14 mouse cellular contexts compared by ENCODE assay signal in the genomic region with DNA sequence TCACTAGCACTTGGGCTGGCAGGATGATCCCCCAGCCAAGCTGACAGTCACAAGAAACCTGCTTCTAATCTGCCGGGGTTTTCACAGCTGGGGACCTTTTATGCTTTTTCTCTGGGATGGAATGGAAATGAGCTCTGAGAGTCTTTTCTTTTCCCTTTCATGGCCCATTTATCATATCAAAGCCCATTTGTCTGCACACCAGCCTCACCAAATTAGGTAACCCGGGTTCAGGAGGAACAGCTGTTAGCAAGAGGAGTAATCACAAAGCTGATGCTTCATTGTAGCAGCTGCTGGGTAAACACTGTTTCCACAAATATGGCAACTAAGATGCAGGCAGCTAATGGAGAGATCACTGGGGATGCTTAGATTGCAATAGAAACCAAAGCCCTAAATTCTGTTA. TPM values are rescaled to one million over a fixed set of nuclear protein-coding genes. Genes with fewer than 3 reads are reported as not detected.
A peak's percentile ranks its signal among the peaks of the same experiment; 100 is the strongest.
DNase-seq lines count a peak whose midpoint lies in the region; ATAC-seq and TF ChIP-seq lines count a peak whose summit lies in the region.
"Had no signal": no experiment of that assay in that cellular context is flagged by ENCODE, and none has a peak within 500 bp of the region (broad histone marks: within the 10 kb centered on the region; RNA-seq: fewer than 3 reads in every experiment).

No protein-coding gene starts in this region.

- no peak for ATAC-seq in kidney, postnatal 0 days (replicated peaks; ENCODE audit: low FRiP score, low read depth)
- peak; percentile 63; the same call in 1 of the 2 replicates for ATAC-seq in forebrain, embryonic 11.5 days (replicated peaks; ENCODE audit: low FRiP score)

- H3K4me3 ChIP-seq in kidney, postnatal 0 days (replicated peaks; ENCODE audit: low read depth, low read length): no peak overlapping the region
- no peak overlapping the region for H3K4me3 ChIP-seq in forebrain, embryonic 11.5 days (ENCODE audit: low read depth, low read length)
- H3K4me3 ChIP-seq: embryonic facial prominence, embryonic 12.5 days; gastrocnemius, adult 2 months; heart, embryonic 13.5 days; stomach, embryonic 15.5 days had no signal

- WGBS in kidney, postnatal 0 days: 3% methylated on average over 2 of the region's 2 CpGs
- WGBS in forebrain, embryonic 11.5 days: 3% methylated on average over 2 of the region's 2 CpGs

- H3K9me3 ChIP-seq in kidney, postnatal 0 days (replicated peaks; ENCODE audit: low read length): no peaks in the 10 kb centered on the region
- H3K9me3 ChIP-seq in forebrain, embryonic 11.5 days (ENCODE audit: control insufficient read depth, low read length): no peaks in the 10 kb centered on the region
- H3K9me3 ChIP-seq: embryonic facial prominence, embryonic 12.5 days; heart, embryonic 13.5 days; stomach, embryonic 15.5 days had no signal

- H3K9ac ChIP-seq in kidney, postnatal 0 days (ENCODE audit: low read depth, low read length): no peak overlapping the region
- no peak overlapping the region for H3K9ac ChIP-seq in forebrain, embryonic 11.5 days (ENCODE audit: low read length)
- H3K9ac ChIP-seq: embryonic facial prominence, embryonic 12.5 days; heart, embryonic 13.5 days; stomach, embryonic 15.5 days had no signal

- no peak overlapping the region for H3K27ac ChIP-seq in kidney, postnatal 0 days
- H3K27ac ChIP-seq in forebrain, embryonic 11.5 days (ENCODE audit: low read depth, low read length): no peak overlapping the region
- H3K27ac ChIP-seq: embryonic facial prominence, embryonic 12.5 days; gastrocnemius, adult 2 months; heart, embryonic 13.5 days; stomach, embryonic 15.5 days had no signal

- H3K36me3 ChIP-seq in kidney, postnatal 0 days (ENCODE audit: insufficient read depth, low read length): no peaks in the 10 kb centered on the region
- no peaks in the 10 kb centered on the region for H3K36me3 ChIP-seq in forebrain, embryonic 11.5 days (ENCODE audit: control insufficient read depth, insufficient read depth, low read length)
- H3K36me3 ChIP-seq: embryonic facial prominence, embryonic 12.5 days; heart, embryonic 13.5 days; stomach, embryonic 15.5 days had no signal

- H3K4me2 ChIP-seq in kidney, postnatal 0 days (ENCODE audit: low read length): no peak overlapping the region
- no peak overlapping the region for H3K4me2 ChIP-seq in forebrain, embryonic 11.5 days (ENCODE audit: low read depth, low read length, severe bottlenecking)
- H3K4me2 ChIP-seq: embryonic facial prominence, embryonic 12.5 days; heart, embryonic 13.5 days; stomach, embryonic 15.5 days had no signal

- TF ChIP-seq CTCF in kidney, postnatal 0 days (IDR thresholded peaks at IDR 0.05; ENCODE audit: low read depth): no peak

- peak; percentile 18 for DNase-seq in kidney, postnatal 0 days (ENCODE audit: low spot score)
- DNase-seq in kidney, adult 9 months: no peak
- DNase-seq in forebrain, embryonic 11.5 days (ENCODE audit: low spot score): peak; percentile 55
- DNase-seq in mesoderm, embryonic 11.5 days (ENCODE audit: low read depth, low spot score): peak; percentile 68
- peak; percentile 67 for DNase-seq in retina, embryonic 14.5 days (ENCODE audit: low spot score)
- DNase-seq in gastrocnemius, postnatal 14 days: no peak
- DNase-seq in thymus, postnatal 14 days: no peak
- DNase-seq in left cerebral cortex, postnatal 25 days (ENCODE audit: low spot score in 2 of 2): no peak
- DNase-seq: adrenal gland, adult 2 months; gastrocnemius, adult 2 months; lung, postnatal 10 days had no signal

- no peaks in the 10 kb centered on the region for H3K4me1 ChIP-seq in kidney, postnatal 0 days (replicated peaks; ENCODE audit: insufficient read depth, low read length)
- H3K4me1 ChIP-seq in forebrain, embryonic 11.5 days (replicated peaks; ENCODE audit: control insufficient read depth, insufficient read depth, low read length): peaks cover 8% of the 10 kb centered on the region; the same call in 1 of the 2 replicates
- H3K4me1 ChIP-seq: heart, embryonic 13.5 days; stomach, embryonic 15.5 days had no signal

- intact Hi-C loops in gastrocnemius, postnatal 14 days (cut with DNase I; ENCODE audit: low total_unique reads): no loop called here
- intact Hi-C loops in left cerebral cortex, postnatal 25 days (cut with DNase I): no loop called here

- no peaks in the 10 kb centered on the region for H3K27me3 ChIP-seq in kidney, postnatal 0 days (ENCODE audit: insufficient read depth, low read length)
- no peaks in the 10 kb centered on the region for H3K27me3 ChIP-seq in forebrain, embryonic 11.5 days (ENCODE audit: control insufficient read depth, insufficient read depth, low read length)
- H3K27me3 ChIP-seq: embryonic facial prominence, embryonic 12.5 days; heart, embryonic 13.5 days; stomach, embryonic 15.5 days had no signal

RNA-seq across cellular contexts. Expression of a gene that starts 17.3 kb away (rescaled TPM):
- polyA plus RNA-seq in kidney, postnatal 0 days (2015; fragmentation: Nextera tagmentation; extraction: Ambion mirVana): 25.5 and 28.1 TPM in 2 replicates
- 9.5 and 10.6 TPM in 2 replicates for polyA plus RNA-seq in forebrain, embryonic 11.5 days (2014; fragmentation: Nextera tagmentation; extraction: Ambion mirVana)
- total RNA-seq in gastrocnemius, postnatal 14 days (2021): 10 to 100 TPM; 25.2 to 27.2 TPM
- 1 to 10 TPM; 4.2 to 4.8 TPM for total RNA-seq in left cerebral cortex, postnatal 25 days (2021)

Comparison
In these comparisons a context has a peak if more than half of its experiments do, and no peak if none do; other contexts are left out.
1. DNase-seq: peak in kidney, postnatal 0 days (single experiment), forebrain, embryonic 11.5 days (single experiment), mesoderm, embryonic 11.5 days (single experiment) and retina, embryonic 14.5 days (single experiment); none in kidney, adult 9 months (single experiment), gastrocnemius, postnatal 14 days (single experiment), thymus, postnatal 14 days (single experiment) and left cerebral cortex, postnatal 25 days (0 of 2).
2. RNA of a gene that starts 17.3 kb away (total RNA-seq): 25.2 to 27.2 TPM in gastrocnemius, postnatal 14 days; 4.2 to 4.8 TPM in left cerebral cortex, postnatal 25 days; every median in the first group is over 4 times any median in the second.